Mouse (Mus musculus): ENCODE measurements around the gene Stx1b. TPM values are rescaled to one million over a fixed set of nuclear protein-coding genes. Genes with fewer than 3 reads are reported as not detected.
A peak's percentile ranks its signal among the peaks of the same experiment; 100 is the strongest.

Stx1b gene
- polyA plus RNA-seq, 1 experiment from 2014 or later, result 8.1 TPM

DNA sequence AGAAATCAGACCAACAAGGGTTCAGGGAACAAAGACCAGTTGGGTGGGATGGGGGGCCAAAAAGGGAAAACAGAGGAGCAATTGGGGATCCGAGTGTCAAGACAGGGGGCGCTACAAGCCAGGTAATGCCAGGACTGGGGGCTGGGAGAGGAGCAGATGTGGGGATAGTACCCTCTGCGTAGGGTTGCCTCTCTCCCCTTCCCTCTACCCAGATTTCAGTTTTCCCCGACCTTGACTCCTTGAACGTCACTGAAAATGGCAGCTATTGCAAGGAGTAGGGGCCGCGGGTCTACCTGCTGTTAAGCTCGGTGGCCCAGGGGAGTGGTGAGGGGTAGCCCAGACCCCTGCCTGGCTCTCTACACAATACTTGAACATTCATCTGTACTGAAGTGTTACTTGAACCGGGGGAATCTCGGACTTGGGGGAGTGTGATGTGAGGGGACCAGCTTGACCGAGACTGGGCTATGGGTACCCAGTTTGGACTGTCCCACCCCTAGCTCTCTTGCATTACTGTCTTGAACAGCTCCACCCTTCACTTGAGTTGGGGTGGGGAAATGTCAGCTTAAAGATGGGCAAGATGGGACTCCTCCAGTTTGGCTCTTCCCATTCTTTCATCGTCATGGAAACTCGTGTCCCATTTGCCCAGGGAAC is 55.9 kb downstream of the Stx1b start:
- no peaks in the 10 kb centered on the region for H3K27me3 ChIP-seq (ENCODE audit: control insufficient read depth, insufficient read depth, low read length)
- H3K4me2 ChIP-seq (ENCODE audit: low read depth), result no peak overlapping the region; the same call in 1 of the 2 replicates
- peaks cover 13% of the 10 kb centered on the region for H3K4me1 ChIP-seq (ENCODE audit: control insufficient read depth, insufficient read depth, low read length)
- H3K36me3 ChIP-seq (ENCODE audit: control insufficient read depth, insufficient read depth, low read length), result peaks cover 21% of the 10 kb centered on the region
- H3K4me3 ChIP-seq (ENCODE audit: low read depth, low read length), result no peak overlapping the region
- ATAC-seq (ENCODE audit: insufficient read depth, low FRiP score, low TSS enrichment) (peak; percentile 45; the same call in 1 of the 2 replicates), DNase-seq (ENCODE audit: low spot score) (no peak)
- no peak overlapping the region for H3K9ac ChIP-seq (ENCODE audit: low read length)
- no peaks in the 10 kb centered on the region for H3K9me3 ChIP-seq (ENCODE audit: control insufficient read depth, low read length)
- no peak overlapping the region for H3K27ac ChIP-seq (ENCODE audit: low read depth, low read length)
- 52% methylated on average over 13 of the region's 13 CpGs for WGBS

DNA sequence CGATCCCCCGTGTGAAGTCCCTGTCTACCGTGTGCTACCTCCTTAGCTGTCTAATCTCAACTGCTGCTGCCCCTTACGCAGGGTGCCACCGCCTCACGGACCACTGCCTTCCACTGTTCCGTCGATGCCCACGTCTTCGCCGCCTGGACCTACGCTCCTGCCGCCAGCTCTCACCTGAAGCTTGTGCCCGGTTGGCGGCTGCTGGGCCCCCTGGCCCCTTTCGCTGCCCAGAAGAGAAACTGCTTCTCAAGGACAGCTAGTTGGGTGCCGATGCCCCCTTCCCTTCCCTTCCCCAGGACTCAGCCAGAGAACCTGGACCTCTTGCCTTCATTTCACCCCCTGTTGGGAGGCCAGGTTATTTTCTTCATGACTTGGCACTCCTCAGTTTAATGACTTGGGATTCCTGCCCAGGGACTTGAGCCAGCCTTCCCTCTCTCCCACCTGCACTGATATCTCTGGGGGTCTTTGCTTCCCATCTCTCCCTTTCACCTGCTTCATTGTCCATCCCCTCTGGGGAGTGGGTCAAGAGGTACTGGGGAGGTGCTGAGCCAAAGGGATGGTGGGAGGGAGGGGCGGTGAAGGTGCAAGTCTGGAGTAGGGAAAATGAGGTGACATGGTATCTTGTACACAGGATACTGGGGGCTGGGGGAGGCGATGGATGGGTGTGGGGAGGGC is 56.5 kb downstream of the Stx1b start:
- H3K4me2 ChIP-seq (ENCODE audit: low read depth), result no peak overlapping the region
- WGBS, result 93% methylated on average over 19 of the region's 19 CpGs
- no peak for ATAC-seq (ENCODE audit: insufficient read depth, low FRiP score, low TSS enrichment)
- H3K4me3 ChIP-seq (ENCODE audit: low read depth, low read length), result no peak overlapping the region
- peaks cover 24% of the 10 kb centered on the region for H3K36me3 ChIP-seq (ENCODE audit: control insufficient read depth, insufficient read depth, low read length)
- H3K27me3 ChIP-seq (ENCODE audit: control insufficient read depth, insufficient read depth, low read length), result no peaks in the 10 kb centered on the region
- H3K4me1 ChIP-seq (ENCODE audit: control insufficient read depth, insufficient read depth, low read length), result peaks cover 13% of the 10 kb centered on the region
- no peaks in the 10 kb centered on the region for H3K9me3 ChIP-seq (ENCODE audit: control insufficient read depth, low read length)
- H3K27ac ChIP-seq (ENCODE audit: low read depth, low read length), result no peak overlapping the region
- no peak for DNase-seq (ENCODE audit: low spot score)
- no peak overlapping the region for H3K9ac ChIP-seq (ENCODE audit: low read length)

DNA sequence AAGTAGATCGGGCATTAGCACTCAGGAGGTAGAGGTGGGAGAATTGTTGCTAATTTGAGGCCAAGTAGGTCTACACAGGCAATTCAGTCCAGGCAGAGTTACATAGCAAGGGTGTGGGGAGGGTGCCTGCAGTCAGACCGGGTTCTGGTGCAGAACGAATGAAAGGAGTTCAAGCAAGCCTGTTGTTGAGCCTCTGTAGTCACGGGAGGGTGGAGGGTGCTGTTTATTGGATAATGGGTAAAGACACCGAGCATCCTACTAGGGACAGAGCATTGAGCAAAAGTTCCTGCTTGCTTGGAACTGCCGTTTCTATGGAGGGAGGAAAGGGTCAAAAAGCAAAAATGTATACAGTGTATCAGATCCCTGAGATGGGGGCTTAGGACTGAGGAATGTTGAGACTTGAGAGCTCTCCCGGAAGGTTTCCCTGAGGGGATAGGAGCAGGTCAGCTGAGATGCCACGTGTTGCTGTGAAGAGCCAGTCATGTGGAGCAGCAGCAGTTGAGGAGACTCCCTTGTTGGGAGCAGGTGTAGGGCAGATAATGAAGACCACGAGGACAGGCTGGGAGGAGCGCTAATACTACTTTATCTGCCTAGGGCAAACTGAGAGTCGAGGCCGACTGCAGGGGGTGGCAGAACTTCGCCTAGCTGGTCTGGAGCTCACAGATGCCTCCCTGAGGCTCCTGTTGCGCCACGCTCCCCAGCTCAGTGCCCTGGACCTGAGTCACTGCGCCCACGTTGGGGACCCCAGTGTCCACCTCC is 57.3 kb downstream of the Stx1b start:
- Histone ChIP-seq H3K27ac (ENCODE audit: low read depth, low read length) (no peak overlapping the region), H3K9ac (ENCODE audit: low read length) (no peak overlapping the region), H3K4me2 (ENCODE audit: low read depth) (no peak overlapping the region), H3K4me3 (ENCODE audit: low read depth, low read length) (no peak overlapping the region), H3K27me3 (ENCODE audit: control insufficient read depth, insufficient read depth, low read length) (no peaks in the 10 kb centered on the region), H3K9me3 (ENCODE audit: control insufficient read depth, low read length) (no peaks in the 10 kb centered on the region), H3K36me3 (ENCODE audit: control insufficient read depth, insufficient read depth, low read length) (peaks cover 27% of the 10 kb centered on the region), H3K4me1 (ENCODE audit: control insufficient read depth, insufficient read depth, low read length) (peaks cover 13% of the 10 kb centered on the region)
- DNase-seq (ENCODE audit: low spot score) (no peak), ATAC-seq (ENCODE audit: insufficient read depth, low FRiP score, low TSS enrichment) (no peak)
- 82% methylated on average over 17 of the region's 17 CpGs for WGBS

DNA sequence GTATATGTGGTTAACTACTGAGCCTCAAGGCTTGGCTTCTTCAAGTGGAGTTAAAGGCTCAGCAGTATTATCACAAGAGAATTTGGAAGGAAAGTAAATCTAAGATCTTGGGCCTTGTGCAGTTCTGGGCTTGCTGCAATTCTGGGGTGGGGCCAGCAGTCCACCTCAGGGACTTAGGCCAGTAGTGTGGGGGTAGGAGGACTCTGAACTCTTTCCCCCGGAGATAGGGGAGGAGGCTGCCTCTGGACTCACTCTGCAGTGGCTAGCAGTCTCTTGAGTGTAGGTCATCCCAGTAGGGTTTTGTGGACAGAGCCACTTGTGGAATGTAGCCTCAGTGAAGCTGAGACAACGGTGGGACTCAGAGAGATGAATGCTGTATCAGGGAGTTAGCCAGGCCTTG is 58.6 kb downstream of the Stx1b start:
- ATAC-seq (ENCODE audit: insufficient read depth, low FRiP score, low TSS enrichment), result no peak
- Histone ChIP-seq H3K27ac (ENCODE audit: low read depth, low read length) (no peak overlapping the region), H3K36me3 (ENCODE audit: control insufficient read depth, insufficient read depth, low read length) (peaks cover 29% of the 10 kb centered on the region), H3K9me3 (ENCODE audit: control insufficient read depth, low read length) (no peaks in the 10 kb centered on the region), H3K4me2 (ENCODE audit: low read depth) (no peak overlapping the region), H3K27me3 (ENCODE audit: control insufficient read depth, insufficient read depth, low read length) (no peaks in the 10 kb centered on the region), H3K9ac (ENCODE audit: low read length) (no peak overlapping the region), H3K4me3 (ENCODE audit: low read depth, low read length) (no peak overlapping the region), H3K4me1 (ENCODE audit: control insufficient read depth, insufficient read depth, low read length) (peaks cover 13% of the 10 kb centered on the region)
- 86% methylated on average over 2 of the region's 2 CpGs for WGBS
- DNase-seq (ENCODE audit: low spot score), result no peak

DNA sequence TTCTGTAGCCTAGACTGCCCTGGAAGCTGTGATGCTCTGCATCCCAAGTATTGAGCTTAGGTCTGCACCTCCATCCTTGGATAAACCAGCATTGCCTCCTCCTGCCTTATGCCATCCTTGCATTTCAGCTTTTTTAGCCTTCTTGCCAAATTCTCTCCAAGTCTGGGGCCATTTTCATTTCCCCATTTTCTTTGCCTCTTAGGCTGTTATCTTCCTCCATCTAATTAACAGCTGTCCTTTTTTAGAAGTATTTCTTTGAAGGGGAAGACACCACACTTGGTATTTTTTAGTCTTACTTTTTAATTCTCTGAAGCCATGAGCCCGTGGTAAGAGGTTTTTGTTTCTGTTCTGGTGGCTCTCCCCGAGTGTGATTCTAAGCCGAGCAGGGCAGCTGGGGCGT is 60.7 kb downstream of the Stx1b start:
- ATAC-seq (ENCODE audit: insufficient read depth, low FRiP score, low TSS enrichment), result no peak
- DNase-seq (ENCODE audit: low spot score), result no peak
- 86% methylated on average over 4 of the region's 4 CpGs for WGBS
- Histone ChIP-seq H3K36me3 (ENCODE audit: control insufficient read depth, insufficient read depth, low read length) (peaks cover 29% of the 10 kb centered on the region), H3K4me3 (ENCODE audit: low read depth, low read length) (no peak overlapping the region), H3K27me3 (ENCODE audit: control insufficient read depth, insufficient read depth, low read length) (no peaks in the 10 kb centered on the region), H3K4me1 (ENCODE audit: control insufficient read depth, insufficient read depth, low read length) (peaks cover 3% of the 10 kb centered on the region; the same call in 1 of the 2 replicates), H3K4me2 (ENCODE audit: low read depth) (no peak overlapping the region), H3K27ac (ENCODE audit: low read depth, low read length) (no peak overlapping the region), H3K9ac (ENCODE audit: low read length) (no peak overlapping the region), H3K9me3 (ENCODE audit: control insufficient read depth, low read length) (no peaks in the 10 kb centered on the region)

DNA sequence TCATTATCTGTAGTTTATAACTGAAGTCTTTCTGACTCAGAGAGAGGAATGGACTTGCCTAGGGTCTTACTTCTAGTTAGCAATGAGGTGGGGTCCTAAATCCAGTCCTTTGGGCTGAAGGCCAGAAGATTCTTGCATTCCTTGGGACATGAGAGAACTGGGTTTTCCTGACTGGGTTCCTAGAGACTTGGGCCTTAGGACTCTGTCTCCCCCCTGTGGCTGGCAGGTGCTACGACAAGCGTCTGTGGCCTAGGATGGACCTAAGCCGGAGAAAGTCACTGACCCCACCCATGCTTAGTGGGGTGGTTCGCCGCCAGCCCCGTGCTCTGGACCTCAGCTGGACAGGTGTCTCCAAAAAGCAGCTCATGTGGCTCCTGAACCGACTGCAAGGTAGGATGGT is 63.3 kb downstream of the Stx1b start:
- DNase-seq (ENCODE audit: low spot score) (peak; percentile 74), ATAC-seq (ENCODE audit: insufficient read depth, low FRiP score, low TSS enrichment) (no peak)
- H3K4me1 ChIP-seq (ENCODE audit: control insufficient read depth, insufficient read depth, low read length), result no peaks in the 10 kb centered on the region; the same call in 1 of the 2 replicates
- H3K9ac ChIP-seq (ENCODE audit: low read length), result no peak overlapping the region
- no peaks in the 10 kb centered on the region for H3K27me3 ChIP-seq (ENCODE audit: control insufficient read depth, insufficient read depth, low read length)
- H3K27ac ChIP-seq (ENCODE audit: low read depth, low read length), result no peak overlapping the region
- no peak overlapping the region for H3K4me3 ChIP-seq (ENCODE audit: low read depth, low read length)
- H3K9me3 ChIP-seq (ENCODE audit: control insufficient read depth, low read length), result no peaks in the 10 kb centered on the region
- peaks cover 21% of the 10 kb centered on the region for H3K36me3 ChIP-seq (ENCODE audit: control insufficient read depth, insufficient read depth, low read length)
- H3K4me2 ChIP-seq (ENCODE audit: low read depth), result no peak overlapping the region
- WGBS, result 49% methylated on average over 7 of the region's 7 CpGs

DNA sequence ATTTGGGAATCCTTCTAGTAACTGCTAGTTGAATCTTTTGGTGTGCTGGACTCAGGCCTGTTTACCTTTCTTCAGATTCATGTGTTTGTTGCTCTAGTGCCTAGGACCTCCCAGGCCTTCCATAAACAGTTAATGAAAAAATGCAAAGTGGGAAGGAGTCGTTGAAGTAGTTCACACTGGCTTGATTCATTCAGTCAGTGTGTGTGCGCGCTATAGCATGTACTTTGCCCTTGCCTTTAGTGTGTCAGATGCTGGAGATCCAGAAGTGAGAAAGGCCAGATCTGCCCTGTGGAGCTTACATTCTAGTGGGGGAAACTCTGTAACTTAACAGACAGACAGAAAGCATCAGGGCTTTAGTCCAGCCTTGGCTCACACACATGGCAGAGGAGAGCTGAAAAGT is 63.9 kb downstream of the Stx1b start:
- Histone ChIP-seq H3K4me1 (ENCODE audit: control insufficient read depth, insufficient read depth, low read length) (no peaks in the 10 kb centered on the region; the same call in 1 of the 2 replicates), H3K4me2 (ENCODE audit: low read depth) (no peak overlapping the region), H3K9me3 (ENCODE audit: control insufficient read depth, low read length) (no peaks in the 10 kb centered on the region), H3K27ac (ENCODE audit: low read depth, low read length) (no peak overlapping the region), H3K9ac (ENCODE audit: low read length) (no peak overlapping the region), H3K36me3 (ENCODE audit: control insufficient read depth, insufficient read depth, low read length) (peaks cover 18% of the 10 kb centered on the region), H3K27me3 (ENCODE audit: control insufficient read depth, insufficient read depth, low read length) (no peaks in the 10 kb centered on the region), H3K4me3 (ENCODE audit: low read depth, low read length) (no peak overlapping the region)
- no peak for DNase-seq (ENCODE audit: low spot score)
- WGBS, result 96% methylated on average over 3 of the region's 3 CpGs
- ATAC-seq (ENCODE audit: insufficient read depth, low FRiP score, low TSS enrichment), result no peak

DNA sequence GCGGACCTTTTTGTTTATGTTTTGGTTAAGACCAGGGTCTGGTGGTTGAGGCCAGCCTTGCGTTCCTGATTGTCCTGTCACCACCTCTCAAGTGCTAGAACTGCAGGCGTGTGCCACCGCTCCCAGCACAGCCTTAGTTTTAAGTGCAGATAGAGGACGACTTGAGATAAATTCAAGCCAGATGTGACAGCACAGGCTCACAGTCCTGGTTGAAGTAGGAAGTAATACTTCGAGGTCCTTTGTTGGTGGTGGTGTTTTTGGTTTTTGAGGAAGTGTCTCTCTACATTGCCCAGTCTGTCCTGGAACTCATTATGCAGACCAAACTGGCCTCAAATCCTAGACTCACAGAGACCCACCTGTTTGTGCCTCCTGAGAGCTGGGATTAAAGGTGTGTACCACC is 64.6 kb downstream of the Stx1b start:
- Histone ChIP-seq H3K9ac (ENCODE audit: low read length) (no peak overlapping the region), H3K36me3 (ENCODE audit: control insufficient read depth, insufficient read depth, low read length) (peaks cover 18% of the 10 kb centered on the region), H3K27me3 (ENCODE audit: control insufficient read depth, insufficient read depth, low read length) (no peaks in the 10 kb centered on the region), H3K4me3 (ENCODE audit: low read depth, low read length) (no peak overlapping the region), H3K27ac (ENCODE audit: low read depth, low read length) (no peak overlapping the region), H3K9me3 (ENCODE audit: control insufficient read depth, low read length) (no peaks in the 10 kb centered on the region), H3K4me1 (ENCODE audit: control insufficient read depth, insufficient read depth, low read length) (no peaks in the 10 kb centered on the region; the same call in 1 of the 2 replicates), H3K4me2 (ENCODE audit: low read depth) (no peak overlapping the region)
- WGBS, result 64% methylated on average over 6 of the region's 6 CpGs
- DNase-seq (ENCODE audit: low spot score), result no peak
- ATAC-seq (ENCODE audit: insufficient read depth, low FRiP score, low TSS enrichment), result no peak

Measured in neural tube, embryonic 11.5 days (tissue).